Mouse (Mus musculus) midbrain, embryonic 15.5 days (tissue): ENCODE measurements around the gene Kmt2a. TPM values are rescaled to one million over a fixed set of nuclear protein-coding genes. Genes with fewer than 3 reads are reported as not detected.

Experiments used
- ATAC-seq: fragments of 200-750 bp; cut with Nextera tagmentation; replicated peaks from 2 replicates; pipeline ENCODE4 v1.8.0; 2017; ENCODE audit warnings: moderate TSS enrichment
- H3K27ac ChIP-seq: fragments of 300-500 bp; sonication (generic); 2 replicates; pipeline ENCODE4 v1.5.1; 2015; ENCODE audit warnings: mild to moderate bottlenecking, inconsistent platforms
- H3K27me3 ChIP-seq: fragments of 300-500 bp; sonication (generic); replicated peaks from 2 replicates; pipeline ENCODE4 v1.6.1; 2015; ENCODE audit warnings: inconsistent platforms
- H3K36me3 ChIP-seq: fragments of 300-500 bp; sonication (generic); replicated peaks from 2 replicates; pipeline ENCODE4 v1.6.1; 2015; ENCODE audit warnings: inconsistent platforms
- H3K4me1 ChIP-seq: fragments of 300-500 bp; sonication (generic); 2 replicates; pipeline ENCODE4 v1.6.1; 2015; ENCODE audit warnings: inconsistent platforms
- H3K4me2 ChIP-seq: fragments of 300-500 bp; sonication (generic); 2 replicates; pipeline ENCODE4 v1.6.1; 2015; ENCODE audit warnings: inconsistent platforms, mild to moderate bottlenecking, moderate library complexity
- H3K4me3 ChIP-seq: fragments of 300-500 bp; sonication (generic); 2 replicates; pipeline ENCODE4 v1.5.1; 2015; ENCODE audit warnings: mild to moderate bottlenecking, inconsistent platforms
- H3K9ac ChIP-seq: fragments of 300-500 bp; sonication (generic); 2 replicates; pipeline ENCODE4 v1.6.1; 2015; ENCODE audit warnings: mild to moderate bottlenecking, inconsistent platforms
- H3K9me3 ChIP-seq: fragments of 300-500 bp; sonication (generic); 2 replicates; pipeline ENCODE4 v1.6.1; 2016; ENCODE audit warnings: inconsistent platforms
- WGBS: fragments of 180-500 bp; shearing (Covaris S2); methylation state at CpG from one replicate; pipeline ENCODE4 v1.1.7; 2015; ENCODE audit warnings: mixed read lengths; 5-methylcytosine and 5-hydroxymethylcytosine counted together
- polyA plus RNA-seq: library from polyadenylated mRNA; unstranded; fragments of >200 nt; fragmentation: Nextera tagmentation; extraction: Ambion mirVana; gene quantifications from 2 replicates; pipeline ENCODE4 v1.2.1, GENCODE M21; 2015

Gene Kmt2a
- polyA plus RNA-seq, 1 experiment from 2014 or later = 23.5 TPM

GRCm38 (mm10) chr9:44847446-44847845 is 33.6 kb downstream of the Kmt2a start:
- peaks cover 54% of the 10 kb centered on the region for H3K36me3 ChIP-seq
- 88% methylated on average over 6 of the region's 6 CpGs for WGBS

GRCm38 (mm10) chr9:44841241-44841640 is 39.9 kb downstream of the Kmt2a start:
- 90% methylated on average over 10 of the region's 10 CpGs for WGBS

More at GRCm38 (mm10) chr9:44847446-44847845, 33.6 kb downstream of the Kmt2a start:
- no peak overlapping the region for H3K4me2 ChIP-seq
- no peak for ATAC-seq
- no peaks in the 10 kb centered on the region for H3K9me3 ChIP-seq
- H3K4me3 ChIP-seq = no peak overlapping the region
- H3K4me1 ChIP-seq = 0 out of 2 replicates have a peak, but pooled peaks cover 3% of the 10 kb centered on the region
- H3K27ac ChIP-seq = no peak overlapping the region
- no peaks in the 10 kb centered on the region for H3K27me3 ChIP-seq
- no peak overlapping the region for H3K9ac ChIP-seq

GRCm38 (mm10) chr9:44836439-44836838 is 44.7 kb downstream of the Kmt2a start:
- Histone ChIP-seq H3K9me3 (no peaks in the 10 kb centered on the region), H3K4me2 (no peak overlapping the region), H3K36me3 (peaks cover 59% of the 10 kb centered on the region), H3K27ac (no peak overlapping the region), H3K4me1 (no peaks in the 10 kb centered on the region), H3K4me3 (no peak overlapping the region), H3K9ac (no peak overlapping the region), H3K27me3 (no peaks in the 10 kb centered on the region)
- no peak for ATAC-seq
- WGBS = 52% methylated on average over 7 of the region's 7 CpGs

More at GRCm38 (mm10) chr9:44841241-44841640, 39.9 kb downstream of the Kmt2a start:
- Histone ChIP-seq H3K27ac (no peak overlapping the region), H3K9me3 (no peaks in the 10 kb centered on the region), H3K4me2 (no peak overlapping the region), H3K4me3 (no peak overlapping the region), H3K27me3 (no peaks in the 10 kb centered on the region), H3K9ac (no peak overlapping the region), H3K36me3 (peaks cover 58% of the 10 kb centered on the region), H3K4me1 (no peaks in the 10 kb centered on the region)
- no peak for ATAC-seq

GRCm38 (mm10) chr9:44832356-44832755 is 48.7 kb downstream of the Kmt2a start:
- H3K4me3 ChIP-seq = no peak overlapping the region
- no peaks in the 10 kb centered on the region for H3K27me3 ChIP-seq
- WGBS = 84% methylated on average over 4 of the region's 4 CpGs
- no peaks in the 10 kb centered on the region for H3K9me3 ChIP-seq
- ATAC-seq = no peak
- no peak overlapping the region for H3K4me2 ChIP-seq
- H3K27ac ChIP-seq = no peak overlapping the region
- peaks cover 64% of the 10 kb centered on the region for H3K36me3 ChIP-seq
- H3K9ac ChIP-seq = no peak overlapping the region
- H3K4me1 ChIP-seq = no peaks in the 10 kb centered on the region

GRCm38 (mm10) chr9:44830506-44830905 is 50.6 kb downstream of the Kmt2a start:
- no peak overlapping the region for H3K4me3 ChIP-seq
- no peaks in the 10 kb centered on the region for H3K9me3 ChIP-seq
- no peaks in the 10 kb centered on the region for H3K4me1 ChIP-seq
- H3K27me3 ChIP-seq = no peaks in the 10 kb centered on the region
- H3K27ac ChIP-seq = no peak overlapping the region
- H3K4me2 ChIP-seq = no peak overlapping the region
- 87% methylated on average over 2 of the region's 2 CpGs for WGBS
- no peak overlapping the region for H3K9ac ChIP-seq
- peaks cover 66% of the 10 kb centered on the region for H3K36me3 ChIP-seq
- no peak for ATAC-seq

GRCm38 (mm10) chr9:44828944-44829343 is 52.2 kb downstream of the Kmt2a start:
- peaks cover 71% of the 10 kb centered on the region for H3K36me3 ChIP-seq
- 96% methylated on average over 11 of the region's 11 CpGs for WGBS
- no peak overlapping the region for H3K9ac ChIP-seq
- ATAC-seq = no peak
- H3K4me1 ChIP-seq = no peaks in the 10 kb centered on the region
- H3K27ac ChIP-seq = no peak overlapping the region
- H3K27me3 ChIP-seq = no peaks in the 10 kb centered on the region
- no peaks in the 10 kb centered on the region for H3K9me3 ChIP-seq
- H3K4me3 ChIP-seq = no peak overlapping the region
- no peak overlapping the region for H3K4me2 ChIP-seq

GRCm38 (mm10) chr9:44826660-44827059 is 54.4 kb downstream of the Kmt2a start:
- WGBS = 94% methylated on average over 7 of the region's 7 CpGs
- H3K4me3 ChIP-seq = no peak overlapping the region
- H3K27ac ChIP-seq = no peak overlapping the region
- H3K4me2 ChIP-seq = no peak overlapping the region
- H3K9ac ChIP-seq = no peak overlapping the region
- no peaks in the 10 kb centered on the region for H3K4me1 ChIP-seq
- H3K9me3 ChIP-seq = no peaks in the 10 kb centered on the region
- H3K27me3 ChIP-seq = no peaks in the 10 kb centered on the region
- H3K36me3 ChIP-seq = peaks cover 73% of the 10 kb centered on the region
- no peak for ATAC-seq

GRCm38 (mm10) chr9:44819920-44820827 is 60.9 kb downstream of the Kmt2a start:
- Histone ChIP-seq H3K9me3 (no peaks in the 10 kb centered on the region), H3K4me3 (no peak overlapping the region), H3K4me1 (no peaks in the 10 kb centered on the region), H3K27ac (no peak overlapping the region), H3K4me2 (no peak overlapping the region), H3K9ac (no peak overlapping the region), H3K36me3 (peaks cover 93% of the 10 kb centered on the region), H3K27me3 (no peaks in the 10 kb centered on the region)
- ATAC-seq = no peak
- 92% methylated on average over 15 of the region's 15 CpGs for WGBS

GRCm38 (mm10) chr9:44817522-44817921 is 63.6 kb downstream of the Kmt2a start:
- Histone ChIP-seq H3K27me3 (no peaks in the 10 kb centered on the region), H3K4me2 (no peak overlapping the region), H3K36me3 (peaks cover 98% of the 10 kb centered on the region), H3K27ac (no peak overlapping the region), H3K4me1 (no peaks in the 10 kb centered on the region), H3K9me3 (no peaks in the 10 kb centered on the region), H3K9ac (no peak overlapping the region), H3K4me3 (no peak overlapping the region)
- ATAC-seq = no peak
- WGBS = 84% methylated on average over 5 of the region's 5 CpGs

- Histone ChIP-seq H3K36me3 (peaks cover 94% of the 10 kb centered on the region), H3K9me3 (no peaks in the 10 kb centered on the region), H3K27ac (no peak overlapping the region), H3K4me1 (no peaks in the 10 kb centered on the region), H3K9ac (no peak overlapping the region), H3K4me2 (no peak overlapping the region), H3K27me3 (no peaks in the 10 kb centered on the region), H3K4me3 (no peak overlapping the region)
- no peak for ATAC-seq
- WGBS = 95% methylated on average over 8 of the region's 8 CpGs
Observed at GRCm38 (mm10) chr9:44814179-44814578, 66.9 kb downstream of the Kmt2a start.

GRCm38 (mm10) chr9:44810316-44810715 is 70.8 kb downstream of the Kmt2a start:
- Histone ChIP-seq H3K4me1 (no peaks in the 10 kb centered on the region), H3K36me3 (peaks cover 90% of the 10 kb centered on the region), H3K27ac (no peak overlapping the region), H3K4me3 (no peak overlapping the region), H3K27me3 (no peaks in the 10 kb centered on the region), H3K4me2 (no peak overlapping the region), H3K9me3 (no peaks in the 10 kb centered on the region), H3K9ac (no peak overlapping the region)
- 92% methylated on average over 10 of the region's 10 CpGs for WGBS
- ATAC-seq = no peak

GRCm38 (mm10) chr9:44807778-44808177 is 73.3 kb downstream of the Kmt2a start:
- Histone ChIP-seq H3K4me2 (no peak overlapping the region), H3K27ac (no peak overlapping the region), H3K36me3 (peaks cover 64% of the 10 kb centered on the region), H3K4me3 (no peak overlapping the region), H3K27me3 (no peaks in the 10 kb centered on the region), H3K4me1 (no peaks in the 10 kb centered on the region), H3K9ac (no peak overlapping the region), H3K9me3 (no peaks in the 10 kb centered on the region)
- 95% methylated on average over 10 of the region's 10 CpGs for WGBS
- ATAC-seq = no peak

- no peak for ATAC-seq
- Histone ChIP-seq H3K9me3 (no peaks in the 10 kb centered on the region), H3K36me3 (peaks cover 59% of the 10 kb centered on the region), H3K27ac (no peak overlapping the region), H3K9ac (no peak overlapping the region), H3K4me3 (no peak overlapping the region), H3K4me1 (no peaks in the 10 kb centered on the region), H3K27me3 (no peaks in the 10 kb centered on the region), H3K4me2 (no peak overlapping the region)
- 74% methylated on average over 5 of the region's 5 CpGs for WGBS
Observed at GRCm38 (mm10) chr9:44807141-44807540, 74.0 kb downstream of the Kmt2a start.
